Mouse (Mus musculus) kidney, embryonic 14.5 days (tissue): ENCODE data around the gene Asb7. TPM values are rescaled to one million over a fixed set of nuclear protein-coding genes. Genes with fewer than 3 reads are reported as not detected.

Experiments used
- ATAC-seq: fragments of 200-750 bp; cut with Nextera tagmentation; 2 replicates; pipeline ENCODE4 v1.8.0; 2017; ENCODE audit warnings: moderate number of reproducible peaks, mild to moderate bottlenecking, moderate TSS enrichment, moderate library complexity; ENCODE audit not compliant: low FRiP score, low TSS enrichment
- H3K27ac ChIP-seq: fragments of 300-500 bp; sonication (generic); 2 replicates; pipeline ENCODE4 v1.5.1; 2014; ENCODE audit warnings: low read depth, mild to moderate bottlenecking, low read length, moderate library complexity, mixed read lengths
- H3K27me3 ChIP-seq: fragments of 300-500 bp; sonication (generic); 2 replicates; pipeline ENCODE4 v1.6.1; 2014; ENCODE audit warnings: mild to moderate bottlenecking, low read length; ENCODE audit not compliant: control insufficient read depth, insufficient read depth
- H3K36me3 ChIP-seq: fragments of 300-500 bp; sonication (generic); 2 replicates; pipeline ENCODE4 v1.6.1; 2014; ENCODE audit warnings: low read length, mixed read lengths; ENCODE audit not compliant: control insufficient read depth, insufficient read depth
- H3K4me1 ChIP-seq: fragments of 300-500 bp; sonication (generic); 2 replicates; pipeline ENCODE4 v1.6.1; 2014; ENCODE audit warnings: low read length, mixed read lengths; ENCODE audit not compliant: control insufficient read depth, insufficient read depth
- H3K4me2 ChIP-seq: fragments of 300-500 bp; sonication (generic); replicated peaks from 2 replicates; pipeline ENCODE4 v1.6.1; 2014; ENCODE audit warnings: low read depth, mild to moderate bottlenecking, low read length
- H3K4me3 ChIP-seq: fragments of 300-500 bp; sonication (generic); 2 replicates; pipeline ENCODE4 v1.5.1; 2014; ENCODE audit warnings: mild to moderate bottlenecking, low read length
- H3K9ac ChIP-seq: fragments of 300-500 bp; sonication (generic); 2 replicates; pipeline ENCODE4 v1.6.1; 2014; ENCODE audit warnings: low read depth, mild to moderate bottlenecking, low read length, moderate library complexity
- H3K9me3 ChIP-seq: fragments of 300-500 bp; sonication (generic); 2 replicates; pipeline ENCODE4 v1.6.1; 2016; ENCODE audit warnings: low read length; ENCODE audit not compliant: control insufficient read depth
- WGBS: fragments of 180-500 bp; shearing (Covaris S2); extraction: QIAGEN DNeasy Blood & Tissue Kit; methylation state at CpG from one replicate; pipeline ENCODE4 v1.1.7; 2014; 5-methylcytosine and 5-hydroxymethylcytosine counted together
- polyA plus RNA-seq: library from polyadenylated mRNA; unstranded; fragments of >200 nt; fragmentation: Nextera tagmentation; extraction: Ambion mirVana; gene quantifications from 2 replicates; pipeline ENCODE4 v1.2.1, GENCODE M21; 2014

The Asb7 gene
- polyA plus RNA-seq, 1 experiment from 2014 or later = 19.6 TPM

DNA sequence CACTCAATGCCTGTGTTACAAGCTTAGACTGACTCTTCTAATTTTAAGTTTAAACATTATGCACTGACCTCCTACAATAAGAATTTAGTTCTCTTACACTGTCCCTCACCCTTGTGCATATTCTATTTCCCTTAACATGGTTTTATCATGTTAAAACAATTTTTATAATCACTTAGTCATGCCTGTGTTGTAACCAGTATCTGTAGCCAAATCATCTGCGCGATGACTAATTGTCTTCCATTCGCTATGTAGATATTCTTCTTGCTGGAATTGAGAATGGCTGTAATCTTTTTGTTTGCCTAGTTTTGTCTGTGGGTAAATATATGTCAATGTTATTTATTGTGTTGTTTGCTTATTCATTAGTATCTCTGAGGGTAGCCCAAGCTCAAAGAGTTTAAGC is 91.5 kb downstream of the Asb7 start:
- Histone ChIP-seq H3K4me3 (no peak overlapping the region), H3K4me2 (no peak overlapping the region), H3K4me1 (no peaks in the 10 kb centered on the region), H3K27ac (no peak overlapping the region), H3K27me3 (no peaks in the 10 kb centered on the region), H3K36me3 (no peaks in the 10 kb centered on the region), H3K9me3 (no peaks in the 10 kb centered on the region), H3K9ac (no peak overlapping the region)
- ATAC-seq = no peak
- WGBS = 97% methylated on average over 3 of the region's 3 CpGs

Other genes starting within 250 kb of the Asb7 start
- gene Lins1, start 293 bp upstream of the Asb7 start, polyA plus RNA-seq = 17.3 and 23.1 TPM in 2 replicates
- 0.94 and 1.9 TPM in 2 replicates for gene Cers3, start 53.9 kb upstream of the Asb7 start, polyA plus RNA-seq
- 4.3 and 4.6 TPM in 2 replicates for gene Adamts17, start 150.1 kb upstream of the Asb7 start, polyA plus RNA-seq